Mouse (Mus musculus) thymus, adult 2 months (tissue): Measurements from ENCODE around the gene Batf2.

Experiments used
- CTCF ChIP-seq: fragments of 200-500 bp; IDR thresholded peaks from 2 replicates; pipeline ENCODE4 v1.5.1; 2012; ENCODE audit warnings: mild to moderate bottlenecking, control low read depth, low read length, moderate library complexity, borderline replicate concordance; ENCODE audit not compliant: control insufficient read depth, poor library complexity, insufficient read depth; ENCODE audit errors: extremely low read depth
- POLR2A ChIP-seq: fragments of 200-500 bp; IDR thresholded peaks from 2 replicates; pipeline ENCODE4 v1.6.1; 2012; ENCODE audit warnings: mild to moderate bottlenecking, low read length, control low read depth, moderate library complexity; ENCODE audit not compliant: control insufficient read depth, poor library complexity, insufficient read depth; ENCODE audit errors: extremely low read depth

GRCm38 (mm10) chr19:6126289-6126688 is 14.5 kb upstream of the Batf2 start:
- TF ChIP-seq CTCF (no peak), POLR2A (no peak)
